Mouse (Mus musculus): Measurements from ENCODE around the gene C1galt1c1.

Gene C1galt1c1

GRCm38 (mm10) chrX:38634801-38635637, at the start of gene C1galt1c1:
Gene C1galt1c1 (minus strand): TSS chrX:38635087.
- DNase-seq (ENCODE audit: low spot score): peak; percentile 87

- DNase-seq (ENCODE audit: low spot score): no peak
These were observed 47.1 kb upstream of the C1galt1c1 start for GRCm38 (mm10) chrX:38681972-38682371.

GRCm38 (mm10) chrX:38669111-38669903, 34.4 kb upstream of the C1galt1c1 start:
- no peak for DNase-seq (ENCODE audit: low spot score)

- DNase-seq (ENCODE audit: low spot score): no peak
These were observed 21.5 kb upstream of the C1galt1c1 start for GRCm38 (mm10) chrX:38656206-38656883.

- no peak for DNase-seq (ENCODE audit: low spot score)
These were observed 19.8 kb upstream of the C1galt1c1 start for GRCm38 (mm10) chrX:38654681-38655080.

- DNase-seq (ENCODE audit: low spot score): no peak
These were observed 18.3 kb upstream of the C1galt1c1 start for GRCm38 (mm10) chrX:38653181-38653580.

GRCm38 (mm10) chrX:38651167-38651566, 16.3 kb upstream of the C1galt1c1 start:
- no peak for DNase-seq (ENCODE audit: low spot score)

- DNase-seq (ENCODE audit: low spot score): no peak
These were observed 15.6 kb upstream of the C1galt1c1 start for GRCm38 (mm10) chrX:38650404-38651039.

- no peak for DNase-seq (ENCODE audit: low spot score)
These were observed 7.3 kb upstream of the C1galt1c1 start for GRCm38 (mm10) chrX:38642183-38642582.

GRCm38 (mm10) chrX:38641435-38641834, 6.5 kb upstream of the C1galt1c1 start:
- DNase-seq (ENCODE audit: low spot score): no peak

GRCm38 (mm10) chrX:38635638-38635931, 698 bp upstream of the C1galt1c1 start:
- DNase-seq (ENCODE audit: low spot score): no peak

- DNase-seq (ENCODE audit: low spot score): peak; percentile 5
These were observed 33.9 kb downstream of the C1galt1c1 start for GRCm38 (mm10) chrX:38600995-38601369.

GRCm38 (mm10) chrX:38600177-38600994, 34.5 kb downstream of the C1galt1c1 start, which contains the start of gene Mcts1:
Gene Mcts1 (plus strand): TSS chrX:38600578.
- DNase-seq (ENCODE audit: low spot score): peak; percentile 57

- no peak for DNase-seq (ENCODE audit: low spot score)
These were observed 41.6 kb downstream of the C1galt1c1 start for GRCm38 (mm10) chrX:38593180-38593889.

- no peak for DNase-seq (ENCODE audit: low spot score)
These were observed 43.1 kb downstream of the C1galt1c1 start for GRCm38 (mm10) chrX:38591749-38592148.

- peak; percentile 5 for DNase-seq (ENCODE audit: low spot score)
These were observed 45.1 kb downstream of the C1galt1c1 start for GRCm38 (mm10) chrX:38589827-38590226.

GRCm38 (mm10) chrX:38583261-38583660, 51.6 kb downstream of the C1galt1c1 start:
- no peak for DNase-seq (ENCODE audit: low spot score)

GRCm38 (mm10) chrX:38581140-38581539, 53.7 kb downstream of the C1galt1c1 start:
- no peak for DNase-seq (ENCODE audit: low spot score)

Data from ovary, postnatal 36 days (tissue).